Mouse (Mus musculus) forelimb bud, embryonic 11.5 days (tissue): Measurements from ENCODE around the gene H2-DMa.
A peak's percentile ranks its signal among the peaks of the same experiment; 100 is the strongest.
"Not testable (repeated sequence)": the region's sequence is repeated elsewhere in the genome, so short reads cannot be mapped to it uniquely, and the experiment has no call there.

Experiments used
- DNase-seq: peaks from one replicate; pipeline ENCODE4 v3.0.0-alpha.2; 2012; ENCODE audit warnings: low read depth, low spot score

H2-DMa gene

DNA sequence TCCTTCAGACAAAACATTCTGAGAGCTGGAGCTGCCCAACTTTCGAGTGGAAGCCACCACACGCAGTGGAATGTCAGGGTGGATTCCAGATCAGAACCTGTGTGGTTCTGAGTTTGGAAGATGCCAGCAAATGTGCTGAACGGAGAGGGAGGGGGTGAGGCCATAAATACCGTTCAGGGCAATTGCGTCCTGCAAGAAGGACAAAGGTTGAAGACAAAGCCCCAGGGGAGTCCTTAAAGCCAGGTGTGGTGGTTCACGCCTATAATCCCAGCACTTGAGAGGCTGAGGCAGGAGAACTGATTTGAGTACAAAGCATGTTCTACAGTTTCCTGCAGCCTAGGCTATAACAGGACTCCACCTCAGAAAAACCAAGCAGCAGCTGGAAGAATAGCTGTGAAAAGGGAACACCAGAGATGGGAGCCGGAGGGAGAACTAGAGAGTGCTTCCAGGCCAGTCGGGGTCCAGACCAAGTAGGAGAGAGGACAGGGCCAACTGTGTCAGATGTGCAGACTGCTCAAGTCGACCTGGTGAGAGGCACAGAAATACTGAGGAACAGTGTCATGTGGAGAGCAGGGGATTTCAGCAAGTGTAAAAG, 7.6 kb downstream of the H2-DMa start:
- DNase-seq, result no peak

DNA sequence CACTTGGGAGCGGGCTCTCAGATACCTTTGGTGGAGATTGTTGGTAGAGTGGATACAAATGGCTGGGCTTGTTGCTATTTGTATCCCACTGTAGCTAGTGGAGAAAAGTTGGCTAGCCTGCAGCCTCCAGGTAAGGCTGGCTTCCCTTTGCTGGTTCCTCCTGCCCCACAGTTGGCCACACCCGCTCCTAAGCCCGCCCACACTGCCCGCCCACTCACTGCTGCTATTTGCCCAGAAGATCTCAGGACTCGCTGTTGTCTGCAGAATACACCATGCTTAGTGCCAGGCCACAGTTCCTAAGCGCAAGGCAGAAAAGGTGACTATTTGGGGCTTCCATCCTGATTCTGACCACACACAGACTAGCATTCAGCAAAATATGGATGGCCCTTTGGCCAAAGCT, 8.1 kb downstream of the H2-DMa start:
- no peak for DNase-seq

DNA sequence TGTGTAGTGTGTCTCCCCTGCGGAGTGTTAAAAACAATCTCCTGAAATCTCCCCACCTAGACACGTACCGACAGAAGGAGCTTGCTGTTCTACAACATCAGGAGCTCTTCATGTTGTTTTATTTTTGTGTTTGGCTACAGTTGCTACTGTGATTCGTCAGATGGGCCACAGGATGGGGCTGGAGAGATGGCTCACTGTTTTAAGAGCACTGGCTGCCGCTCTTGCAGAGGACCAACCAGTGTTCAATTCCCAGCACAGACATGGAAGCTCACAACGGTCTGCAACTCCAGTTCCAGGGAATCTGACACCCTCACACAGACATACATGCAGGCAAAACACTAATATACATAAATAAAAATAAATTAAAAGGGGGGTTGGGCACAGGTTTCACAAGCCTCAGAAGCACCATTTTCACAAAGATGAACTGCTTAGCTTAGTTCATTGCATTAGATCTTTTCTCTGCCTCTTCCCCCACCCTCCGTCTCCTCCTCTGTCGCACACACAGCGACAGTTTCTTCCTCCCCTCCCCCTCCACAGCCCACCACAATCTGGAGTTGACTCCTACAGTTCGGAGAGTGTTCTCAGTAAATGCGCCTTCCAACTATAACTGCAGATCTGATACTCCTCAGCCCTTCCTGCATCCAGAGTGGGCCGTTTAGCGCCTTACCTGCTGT, 9.1 kb downstream of the H2-DMa start:
- DNase-seq, result no peak

DNA sequence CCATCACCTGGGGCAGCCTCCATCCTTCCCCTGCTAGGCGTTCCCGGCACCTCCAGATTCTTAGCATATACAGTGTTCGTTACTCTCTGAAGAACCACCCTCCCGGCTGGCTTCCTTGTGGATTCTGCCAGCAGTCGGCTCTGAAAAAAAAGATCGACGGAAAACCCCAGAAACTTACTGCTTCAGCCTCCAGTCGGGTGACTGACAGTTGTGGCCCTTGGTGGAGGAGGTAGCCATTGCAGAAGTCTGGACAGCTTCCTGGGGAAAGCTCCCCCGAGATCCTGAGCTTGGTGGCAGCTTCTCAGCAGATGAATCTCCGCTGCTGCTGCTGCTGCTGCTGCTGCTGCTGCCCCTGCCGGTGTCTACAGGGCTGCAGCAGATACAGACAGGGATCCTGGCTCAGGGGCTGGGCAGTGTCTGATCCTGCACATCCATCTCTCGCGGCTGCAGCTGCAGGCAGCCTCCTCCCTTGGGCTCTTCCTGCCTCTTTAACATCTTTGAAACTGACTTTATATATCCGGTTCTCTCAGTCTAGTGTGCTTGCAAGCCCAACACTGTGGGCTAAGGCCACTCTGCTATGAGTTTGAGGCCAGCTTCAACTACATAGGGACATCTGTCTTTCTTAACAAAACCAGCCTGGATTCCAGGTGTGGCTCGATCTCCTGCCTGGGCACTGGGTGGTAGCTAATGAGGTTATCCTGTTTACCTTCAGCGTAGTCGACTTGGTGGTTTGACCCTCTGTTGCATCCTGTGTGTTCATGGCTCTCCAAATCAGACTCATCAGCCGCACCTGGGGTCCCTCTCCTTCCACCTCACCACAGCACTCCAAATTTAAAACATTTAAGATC, 9.8 kb downstream of the H2-DMa start:
- no peak for DNase-seq

DNA sequence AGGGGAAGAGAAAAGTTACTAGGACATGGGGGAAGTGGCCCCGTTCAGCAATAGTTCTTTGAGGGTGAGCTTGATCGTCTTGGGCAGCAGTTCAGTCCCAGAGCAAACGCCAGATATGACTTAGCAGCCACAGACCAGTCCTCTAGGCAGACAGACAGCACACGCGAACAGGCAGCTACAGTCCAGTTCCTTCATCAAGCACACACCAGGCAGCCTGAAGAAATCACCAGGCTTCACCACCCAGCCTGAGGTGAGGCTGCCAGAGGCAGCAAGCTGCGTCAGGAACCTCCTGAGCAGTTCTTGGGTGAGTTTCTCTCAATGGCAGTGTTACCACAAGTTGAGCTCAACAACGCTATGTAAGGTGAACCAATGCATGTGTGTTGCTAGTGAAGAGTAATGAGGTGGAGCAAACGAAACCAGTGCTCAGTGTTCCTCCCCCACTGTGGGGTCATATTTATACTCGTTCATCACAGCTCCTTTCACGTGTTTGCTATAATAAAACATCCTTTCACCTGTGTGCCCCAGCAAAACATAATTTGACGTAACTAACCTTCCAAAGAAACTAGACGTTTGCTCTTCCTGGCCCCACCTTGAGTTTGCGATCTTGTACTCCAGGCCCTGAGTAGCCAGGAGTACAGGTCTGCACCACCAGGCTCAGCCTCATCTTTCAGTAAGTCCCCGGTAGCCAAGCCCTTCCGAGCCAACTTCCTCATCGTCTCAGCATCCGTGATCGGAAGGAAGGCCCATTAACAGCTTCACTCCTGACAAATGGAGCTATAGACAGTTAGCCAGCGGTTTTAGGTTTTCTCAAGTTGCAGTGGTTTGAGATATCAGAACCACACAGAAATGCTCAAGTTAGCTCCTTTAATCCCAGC, 11.0 kb downstream of the H2-DMa start:
- no peak for DNase-seq

DNA sequence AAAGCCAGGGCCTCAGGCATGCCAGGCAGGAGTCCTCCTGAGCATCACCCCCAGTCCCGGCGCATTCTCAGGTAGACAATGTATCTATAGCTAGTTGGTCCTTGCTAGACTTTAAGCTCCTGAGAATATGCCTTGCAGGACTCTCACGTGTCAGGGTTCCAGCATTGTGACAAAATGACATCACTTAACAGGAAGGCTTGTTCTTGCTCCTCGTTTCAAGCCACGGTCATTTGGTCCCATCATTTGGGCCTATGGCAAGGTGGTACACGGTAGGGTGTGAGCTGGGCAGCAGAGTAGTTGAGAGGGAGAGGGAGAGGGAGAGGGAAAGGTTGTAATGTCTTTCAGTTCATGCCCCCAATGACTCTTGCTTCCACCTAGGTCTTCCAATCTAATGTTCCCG, 12.6 kb downstream of the H2-DMa start:
- DNase-seq, result no peak

DNA sequence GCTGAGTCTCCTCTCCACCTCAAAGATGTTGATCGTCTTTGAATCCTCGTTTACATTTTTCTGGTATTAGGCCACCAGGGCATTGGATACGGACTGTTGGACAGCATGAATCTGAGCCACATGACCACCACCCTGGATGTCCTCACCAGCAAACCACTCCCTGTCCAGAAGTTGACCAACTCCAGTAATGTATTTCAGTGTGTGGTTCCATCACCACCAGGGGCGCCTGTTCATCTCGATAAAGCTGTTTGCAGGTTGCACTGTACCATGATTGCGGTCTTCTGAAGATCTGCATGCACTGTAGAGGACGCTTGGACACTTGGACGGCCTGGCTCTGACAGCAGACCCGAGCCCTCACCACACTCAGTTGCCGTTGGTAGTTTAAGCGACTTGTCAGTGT, 13.9 kb downstream of the H2-DMa start:
- no peak for DNase-seq

DNA sequence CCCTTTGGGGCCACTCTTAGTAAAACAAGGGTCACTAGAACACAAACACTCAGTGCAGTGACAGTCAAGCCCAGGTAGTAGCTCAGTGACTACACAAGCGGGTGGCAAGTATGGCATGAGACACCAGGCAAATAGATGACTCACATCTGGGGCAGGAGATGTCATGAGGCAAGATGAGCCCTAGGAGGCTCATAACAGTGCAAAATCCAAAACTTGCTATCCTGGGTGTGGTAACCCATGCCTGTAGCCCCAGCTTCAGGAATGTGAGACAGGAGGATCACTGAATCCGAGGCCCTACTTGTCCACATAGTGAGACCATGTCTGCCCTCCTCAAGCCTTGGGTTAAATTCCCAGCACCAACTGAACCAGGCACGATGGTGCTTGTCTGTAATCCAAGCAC, 15.1 kb downstream of the H2-DMa start:
- DNase-seq, result no peak

DNA sequence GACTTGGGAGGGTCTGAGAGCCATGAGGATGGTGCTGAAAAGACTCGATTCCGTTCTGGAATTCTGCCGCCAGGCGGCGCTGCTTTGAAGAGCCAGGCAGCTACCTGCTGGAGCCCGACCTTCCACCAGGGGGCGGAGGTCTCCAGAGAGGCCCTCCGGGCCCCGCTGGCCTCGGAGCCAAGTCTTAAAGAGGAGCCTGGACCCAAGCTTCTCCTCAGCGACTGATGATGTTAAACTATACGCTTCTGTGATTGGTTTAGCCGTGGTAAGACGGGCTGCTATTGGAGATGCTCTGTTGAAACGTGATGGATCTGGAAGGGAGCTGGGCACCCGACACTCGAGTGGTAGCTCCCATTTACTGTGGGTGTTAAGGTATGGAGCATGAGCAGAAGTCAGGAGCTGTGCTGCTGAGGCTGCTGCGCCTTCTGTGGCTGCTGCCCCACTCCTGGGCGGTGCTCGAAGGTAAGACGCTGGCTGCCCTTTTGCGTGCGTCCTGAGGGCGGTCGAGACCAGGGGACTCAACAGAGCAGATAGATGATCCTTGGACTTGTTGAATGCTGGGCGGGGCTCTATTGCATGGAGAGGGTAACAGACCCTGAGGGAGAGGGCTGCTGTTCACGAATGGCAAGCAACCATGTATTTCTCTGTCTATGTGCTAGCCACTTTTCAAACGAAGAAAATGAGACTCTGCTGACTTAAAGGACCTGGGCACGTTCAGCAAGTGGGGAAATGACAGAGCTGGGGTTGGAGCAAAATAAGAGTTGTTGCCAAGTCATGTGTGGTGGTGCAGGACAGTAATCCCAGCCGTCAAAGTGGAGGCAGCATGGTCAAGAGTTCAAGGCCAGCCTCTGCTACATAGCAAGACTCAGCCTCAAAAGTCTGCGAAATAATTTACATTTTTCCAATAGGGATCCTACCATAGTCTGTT, 16.2 kb downstream of the H2-DMa start:
- DNase-seq, result peak; percentile 100

DNA sequence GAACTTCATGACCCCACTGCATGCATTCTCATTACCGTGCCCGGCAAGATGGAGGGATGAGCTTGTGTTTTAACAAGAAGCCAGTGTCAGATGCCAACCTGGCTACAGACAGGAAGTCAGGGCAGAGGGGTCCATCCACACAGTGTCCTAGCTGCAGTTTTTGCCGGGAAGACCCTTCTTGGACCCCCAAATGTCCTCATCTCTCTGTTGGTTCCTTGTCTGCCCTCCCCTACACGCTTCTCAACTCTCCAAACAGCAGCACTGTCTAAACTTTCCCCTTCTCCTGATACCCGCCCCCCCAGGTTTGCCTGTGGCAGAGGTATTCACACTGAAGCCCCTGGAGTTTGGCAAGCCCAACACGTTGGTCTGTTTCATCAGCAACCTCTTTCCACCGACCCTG, 18.3 kb downstream of the H2-DMa start:
- DNase-seq, result no peak

DNA sequence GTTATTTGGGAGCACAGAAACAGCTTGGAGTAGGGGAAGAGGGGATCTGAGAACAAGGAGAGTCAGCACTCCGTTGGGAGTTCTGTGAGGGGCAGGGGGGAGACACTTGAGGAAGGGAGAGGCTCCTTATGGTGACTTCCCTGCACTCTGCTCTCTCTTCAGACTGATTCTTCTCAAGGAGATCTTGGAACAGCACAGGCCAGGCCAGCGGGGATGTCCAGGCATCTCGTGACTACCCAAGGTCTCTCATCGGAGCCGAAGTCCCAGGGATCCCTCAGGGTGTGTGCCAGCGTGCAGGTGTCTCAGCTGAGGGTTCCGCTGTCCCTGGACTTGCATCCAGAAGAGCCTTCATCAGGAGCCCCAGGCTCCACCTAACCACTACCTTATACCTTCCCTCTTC, 19.3 kb downstream of the H2-DMa start:
- no peak for DNase-seq

DNA sequence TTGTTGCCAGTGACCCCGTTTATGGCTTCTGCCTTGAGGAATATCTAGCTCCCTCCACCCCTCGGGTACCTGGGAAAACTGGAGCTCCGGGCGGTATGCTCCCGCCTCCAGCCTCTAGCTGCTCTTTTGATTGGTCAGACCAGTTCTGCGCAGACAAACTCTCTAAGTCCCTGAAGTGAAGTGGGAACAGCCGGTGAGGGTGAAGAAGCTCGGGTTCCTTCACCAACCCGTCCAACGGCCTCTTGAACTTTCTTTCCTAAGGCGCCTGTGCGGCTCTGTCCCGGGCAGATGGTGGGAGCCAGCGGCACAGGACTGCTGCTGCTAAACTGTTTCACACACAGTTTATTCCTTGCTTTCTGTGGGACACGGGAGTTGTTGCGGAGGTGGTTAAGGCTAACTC, 20.1 kb downstream of the H2-DMa start:
- no peak for DNase-seq

DNA sequence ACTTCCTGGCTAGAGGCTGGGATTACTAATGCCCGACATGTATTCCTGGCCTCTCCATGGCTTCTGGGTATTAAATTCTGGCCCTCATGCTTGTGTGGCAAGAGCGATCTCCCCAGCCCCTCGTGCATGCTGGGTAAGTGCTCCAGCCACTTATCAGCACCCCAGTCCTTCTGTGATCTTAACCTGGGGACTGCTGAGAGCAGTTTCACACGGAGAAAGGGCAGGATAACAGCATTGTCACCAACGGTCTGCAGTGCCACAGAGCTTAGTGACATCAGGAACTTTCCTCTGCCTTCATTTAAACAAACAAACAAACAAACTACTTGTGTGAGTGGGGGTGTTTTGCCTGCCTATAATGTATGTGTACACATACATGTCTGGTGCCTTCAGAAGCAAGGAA, 20.9 kb downstream of the H2-DMa start:
- DNase-seq, result no peak

DNA sequence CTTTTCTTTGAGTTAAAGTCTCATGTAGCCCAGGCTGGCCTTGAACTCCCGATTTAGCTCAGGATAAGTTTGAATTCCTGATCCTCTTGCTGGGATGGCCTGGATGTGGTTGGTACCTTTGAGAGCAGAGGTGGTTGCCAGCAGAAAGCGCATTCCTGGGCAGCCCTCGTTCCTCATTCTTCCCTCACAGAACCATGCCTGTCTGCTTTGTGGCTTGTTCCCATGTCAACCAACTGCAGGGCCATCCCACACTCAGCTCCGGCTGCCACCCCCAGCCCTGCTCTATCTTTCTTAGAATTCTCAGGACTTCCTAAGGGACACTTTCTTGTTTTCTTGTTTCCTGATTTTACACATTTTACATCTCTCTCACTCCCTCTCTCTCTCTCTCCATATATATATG, 22.1 kb downstream of the H2-DMa start:
- DNase-seq, result no peak

DNA sequence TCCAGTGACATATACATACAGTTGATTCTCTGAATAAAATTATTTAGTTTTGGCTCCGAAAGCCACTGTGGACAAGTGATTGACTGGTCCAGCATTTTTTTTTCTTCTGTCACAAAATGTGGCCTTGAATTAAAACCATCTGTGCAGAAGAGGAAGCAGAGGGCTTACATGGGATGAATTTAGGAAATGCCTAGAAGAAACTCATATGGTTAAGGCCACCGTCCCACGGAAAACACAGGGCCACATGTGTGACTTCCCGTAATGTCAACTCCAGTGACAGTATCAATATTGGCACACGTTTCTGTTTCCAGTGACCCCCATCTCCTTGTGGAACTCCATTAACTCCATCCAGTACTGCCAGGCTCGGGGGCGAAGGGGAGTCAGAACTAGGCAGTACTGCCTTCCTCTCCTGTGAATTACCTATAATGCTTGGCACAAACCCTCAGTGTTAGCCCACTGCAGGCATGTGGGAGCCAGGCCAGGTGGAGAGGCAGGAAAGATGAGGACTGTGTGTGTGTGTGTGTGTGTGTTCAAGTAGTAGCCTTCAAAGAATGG, 23.2 kb downstream of the H2-DMa start:
- no peak for DNase-seq

DNA sequence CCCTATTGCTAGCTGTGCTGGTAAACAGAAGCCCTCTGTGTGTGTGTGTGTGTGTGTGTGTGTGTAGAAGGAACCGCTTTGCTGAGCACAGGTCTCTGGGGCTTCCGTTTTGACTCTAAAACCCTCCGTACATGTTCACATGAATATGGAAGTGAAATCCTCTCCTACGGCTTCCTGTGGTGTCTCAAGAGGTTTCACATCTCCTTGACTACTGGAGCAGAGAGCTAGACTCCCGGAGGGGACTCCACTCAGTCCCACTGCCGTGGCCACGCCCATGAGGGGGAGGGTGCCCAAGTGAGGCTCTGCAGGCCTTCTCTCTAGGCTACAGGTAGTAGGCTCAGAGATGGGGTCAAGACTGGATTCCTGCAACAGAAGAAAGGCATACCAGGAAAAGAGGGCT, 23.7 kb downstream of the H2-DMa start, which contains the start of gene H2-DMb2:
H2-DMb2 (plus strand) TSS at position 275 of the 400 bp plus-strand sequence.
- DNase-seq, result no peak

DNA sequence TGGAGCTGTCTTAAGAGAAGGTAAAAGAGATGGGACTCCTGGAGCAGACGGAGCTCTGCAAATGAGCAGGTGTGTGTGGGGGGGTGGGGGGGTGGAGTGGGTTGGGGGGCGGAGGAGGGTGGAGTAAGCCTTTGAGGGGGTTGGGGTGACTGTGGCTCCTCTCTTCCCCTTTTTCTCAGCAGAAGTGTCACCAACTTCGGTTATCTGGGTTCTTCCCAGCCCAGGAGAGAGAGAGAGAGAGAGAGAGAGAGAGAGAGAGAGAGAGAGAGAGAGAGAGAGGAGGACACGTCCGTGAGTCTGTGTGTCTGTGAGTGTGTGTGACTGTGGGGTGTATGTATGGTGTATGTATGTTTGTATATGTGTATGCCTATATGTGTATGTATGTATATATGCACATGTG, 24.1 kb downstream of the H2-DMa start:
- no peak for DNase-seq

DNA sequence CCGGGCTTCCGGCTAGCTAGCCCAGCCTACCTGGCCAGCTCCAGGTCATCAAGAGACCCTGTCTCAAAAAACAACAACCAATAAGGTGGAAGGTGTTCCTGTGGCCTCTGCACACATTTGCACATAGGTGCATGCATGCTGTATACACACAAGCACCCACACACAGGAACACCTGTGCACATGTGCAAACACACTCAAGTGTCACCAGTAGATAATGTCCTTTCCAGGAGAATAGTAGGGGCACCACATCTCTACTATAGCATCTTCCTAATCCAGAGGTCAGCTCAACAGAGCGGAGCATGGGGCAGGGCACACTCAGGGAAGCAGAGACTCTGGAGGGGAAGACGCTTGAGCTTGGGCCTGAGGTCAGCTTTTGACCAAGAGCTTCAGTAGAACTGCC, 24.9 kb downstream of the H2-DMa start:
- not testable (repeated sequence) for DNase-seq

DNA sequence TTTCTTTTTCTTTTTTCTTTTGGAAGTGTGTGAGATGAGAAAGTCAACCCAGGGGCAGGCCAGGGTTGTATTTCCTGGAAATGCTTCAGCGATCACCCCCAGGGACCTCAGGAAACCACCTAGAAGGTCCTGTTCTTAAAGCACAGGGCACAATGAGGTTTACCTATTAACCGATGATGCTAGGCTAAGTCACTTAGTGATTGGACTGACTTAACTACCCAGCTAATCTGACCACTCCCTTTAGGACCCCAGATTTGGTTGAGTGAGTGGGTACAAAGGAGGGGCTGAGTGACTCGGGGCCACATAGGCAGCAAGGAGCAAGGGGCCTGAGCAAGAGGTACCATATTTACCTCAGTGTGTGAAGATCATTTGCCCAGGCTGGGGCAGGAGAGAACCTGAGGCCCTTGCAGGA, 25.6 kb downstream of the H2-DMa start:
- no peak for DNase-seq

DNA sequence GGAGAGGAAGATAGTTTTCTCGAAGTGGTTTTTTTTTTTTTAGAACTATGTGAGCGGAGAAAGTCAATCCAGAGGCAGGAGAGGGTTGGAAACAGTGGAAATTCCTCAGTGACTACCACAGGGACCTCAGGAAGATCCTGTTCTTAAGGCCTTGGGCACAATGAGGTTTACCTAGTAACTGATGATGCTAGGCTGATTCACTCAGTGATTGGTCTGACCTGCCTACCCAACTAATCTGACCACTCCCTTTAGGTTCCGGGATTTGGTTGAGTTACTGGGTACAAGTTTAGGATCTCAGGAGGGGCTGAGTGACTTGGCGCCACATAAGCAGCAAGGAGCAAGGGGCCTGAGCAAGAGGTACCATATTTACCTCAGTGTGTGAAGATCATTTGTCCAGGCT, 33.6 kb downstream of the H2-DMa start, which contains the start of gene H2-DMb1:
H2-DMb1 (plus strand) TSS at position 150 of the 400 bp plus-strand sequence.
- peak; percentile 51 for DNase-seq
